Mouse (Mus musculus) midbrain, embryonic 11.5 days (tissue): Measurements from ENCODE around the gene Klhl31. TPM values are rescaled to one million over a fixed set of nuclear protein-coding genes. Genes with fewer than 3 reads are reported as not detected.

Experiments used
- ATAC-seq: fragments of 200-750 bp; cut with Nextera tagmentation; 2 replicates; pipeline ENCODE4 v1.8.0; 2017; ENCODE audit warnings: moderate TSS enrichment, moderate library complexity; ENCODE audit not compliant: low FRiP score
- DNase-seq: peaks from one replicate; pipeline ENCODE4 v3.0.0; 2015; ENCODE audit warnings: low spot score; ENCODE audit errors: missing footprints
- H3K27ac ChIP-seq: fragments of 300-500 bp; sonication (generic); 2 replicates; pipeline ENCODE4 v1.5.1; 2014; ENCODE audit warnings: low read depth, low read length
- H3K27me3 ChIP-seq: fragments of 300-500 bp; sonication (generic); 2 replicates; pipeline ENCODE4 v1.6.1; 2014; ENCODE audit warnings: mild to moderate bottlenecking, low read length, moderate library complexity, mixed read lengths; ENCODE audit not compliant: control insufficient read depth, insufficient read depth
- H3K36me3 ChIP-seq: fragments of 300-500 bp; sonication (generic); 2 replicates; pipeline ENCODE4 v1.6.1; 2014; ENCODE audit warnings: mild to moderate bottlenecking, low read length, moderate library complexity, mixed read lengths; ENCODE audit not compliant: control insufficient read depth, insufficient read depth
- H3K4me1 ChIP-seq: fragments of 300-500 bp; sonication (generic); 2 replicates; pipeline ENCODE4 v1.6.1; 2014; ENCODE audit warnings: low read length; ENCODE audit not compliant: control insufficient read depth, insufficient read depth
- H3K4me2 ChIP-seq: fragments of 300-500 bp; sonication (generic); 2 replicates; pipeline ENCODE4 v1.6.1; 2014; ENCODE audit warnings: mild to moderate bottlenecking, moderate library complexity
- H3K4me3 ChIP-seq: fragments of 300-500 bp; sonication (generic); 2 replicates; pipeline ENCODE4 v1.5.1; 2014; ENCODE audit warnings: low read depth, low read length
- H3K9ac ChIP-seq: fragments of 300-500 bp; sonication (generic); 2 replicates; pipeline ENCODE4 v1.6.1; 2014; ENCODE audit warnings: low read length
- H3K9me3 ChIP-seq: fragments of 300-500 bp; sonication (generic); 2 replicates; pipeline ENCODE4 v1.6.1; 2016; ENCODE audit warnings: low read length; ENCODE audit not compliant: control insufficient read depth
- WGBS: fragments of 180-500 bp; shearing (Covaris S2); extraction: QIAGEN DNeasy Blood & Tissue Kit; methylation state at CpG from one replicate; pipeline ENCODE4 v1.1.7; 2014; 5-methylcytosine and 5-hydroxymethylcytosine counted together
- polyA plus RNA-seq: library from polyadenylated mRNA; unstranded; fragments of >200 nt; fragmentation: Nextera tagmentation; extraction: Ambion mirVana; gene quantifications from 2 replicates; pipeline ENCODE4 v1.2.1, GENCODE M21; 2014

Klhl31 gene
- polyA plus RNA-seq, 1 experiment from 2014 or later, result 0.14 TPM

DNA sequence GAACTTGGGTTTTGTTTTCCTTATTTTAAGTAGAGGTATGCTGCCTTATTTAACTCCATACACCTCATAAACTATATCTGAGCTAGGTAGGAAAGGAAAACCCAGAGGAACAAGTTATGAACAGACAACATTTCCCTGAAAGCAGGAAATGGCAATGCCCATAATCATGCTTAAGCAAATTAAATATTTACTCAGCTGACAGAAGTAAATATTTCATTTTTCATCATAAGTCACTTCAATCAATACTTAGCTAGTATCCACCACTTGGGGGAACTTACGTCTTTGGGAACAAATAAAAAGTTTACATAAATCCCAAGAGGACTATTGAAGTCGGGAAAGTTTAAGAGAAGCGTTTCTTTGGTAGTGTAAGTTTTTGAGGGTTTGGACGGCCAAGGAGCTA lies 67.2 kb downstream of the Klhl31 start:
- H3K9me3 ChIP-seq, result no peaks in the 10 kb centered on the region
- H3K4me1 ChIP-seq, result no peaks in the 10 kb centered on the region
- H3K9ac ChIP-seq, result no peak overlapping the region
- no peaks in the 10 kb centered on the region for H3K36me3 ChIP-seq
- 86% methylated on average over 4 of the region's 4 CpGs for WGBS
- ATAC-seq (no peak), DNase-seq (no peak)
- H3K27ac ChIP-seq, result no peak overlapping the region
- H3K4me2 ChIP-seq, result no peak overlapping the region
- H3K27me3 ChIP-seq, result no peaks in the 10 kb centered on the region
- no peak overlapping the region for H3K4me3 ChIP-seq

DNA sequence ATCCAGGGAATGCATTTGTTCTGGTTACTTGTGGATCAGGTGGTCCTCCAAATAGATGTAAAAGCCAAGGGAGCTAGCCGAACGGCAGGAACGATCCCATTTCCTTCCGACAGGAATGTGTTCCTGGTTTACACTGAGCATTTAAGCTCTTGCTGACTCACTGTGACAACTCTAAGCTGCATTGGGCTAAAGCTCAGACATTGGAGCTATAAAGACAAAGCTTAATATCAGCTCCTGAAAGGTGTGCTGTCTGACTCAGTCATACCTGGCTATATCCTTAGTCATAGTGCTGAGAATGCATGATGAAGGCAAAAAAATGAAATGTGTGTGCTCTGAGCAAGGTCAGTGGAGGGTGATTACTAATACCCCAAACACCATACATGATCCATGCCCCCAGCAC lies 67.8 kb downstream of the Klhl31 start:
- ATAC-seq, result no peak
- Histone ChIP-seq H3K9ac (no peak overlapping the region), H3K4me2 (no peak overlapping the region), H3K9me3 (no peaks in the 10 kb centered on the region), H3K4me3 (no peak overlapping the region), H3K36me3 (no peaks in the 10 kb centered on the region), H3K4me1 (no peaks in the 10 kb centered on the region), H3K27ac (no peak overlapping the region), H3K27me3 (no peaks in the 10 kb centered on the region)
- DNase-seq, result no peak
- WGBS, result 78% methylated on average over 4 of the region's 4 CpGs

DNA sequence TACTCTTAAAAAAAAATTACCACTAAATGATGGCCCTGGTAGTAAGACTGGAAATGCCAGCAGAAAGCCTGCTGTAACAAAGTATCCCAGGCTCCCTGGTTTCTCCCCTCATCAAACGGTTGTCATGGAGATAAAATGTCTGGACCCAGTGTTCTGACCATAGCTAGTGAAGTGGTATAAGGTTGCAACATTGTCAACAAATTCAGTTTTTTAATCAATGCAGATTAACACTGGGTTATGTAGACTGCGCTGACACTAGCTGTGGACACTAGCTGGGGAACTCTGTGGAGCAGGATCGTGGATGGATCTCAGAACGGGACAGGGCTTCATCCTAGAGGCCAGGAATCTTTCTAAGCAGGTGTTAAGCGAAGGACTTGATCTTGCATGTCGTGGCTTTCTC lies 70.2 kb downstream of the Klhl31 start:
- DNase-seq (no peak), ATAC-seq (no peak)
- Histone ChIP-seq H3K4me3 (no peak overlapping the region), H3K9me3 (no peaks in the 10 kb centered on the region), H3K27me3 (no peaks in the 10 kb centered on the region), H3K27ac (no peak overlapping the region), H3K9ac (no peak overlapping the region), H3K4me1 (no peaks in the 10 kb centered on the region), H3K36me3 (no peaks in the 10 kb centered on the region), H3K4me2 (no peak overlapping the region)
- WGBS, result 84% methylated on average over 6 of the region's 6 CpGs

DNA sequence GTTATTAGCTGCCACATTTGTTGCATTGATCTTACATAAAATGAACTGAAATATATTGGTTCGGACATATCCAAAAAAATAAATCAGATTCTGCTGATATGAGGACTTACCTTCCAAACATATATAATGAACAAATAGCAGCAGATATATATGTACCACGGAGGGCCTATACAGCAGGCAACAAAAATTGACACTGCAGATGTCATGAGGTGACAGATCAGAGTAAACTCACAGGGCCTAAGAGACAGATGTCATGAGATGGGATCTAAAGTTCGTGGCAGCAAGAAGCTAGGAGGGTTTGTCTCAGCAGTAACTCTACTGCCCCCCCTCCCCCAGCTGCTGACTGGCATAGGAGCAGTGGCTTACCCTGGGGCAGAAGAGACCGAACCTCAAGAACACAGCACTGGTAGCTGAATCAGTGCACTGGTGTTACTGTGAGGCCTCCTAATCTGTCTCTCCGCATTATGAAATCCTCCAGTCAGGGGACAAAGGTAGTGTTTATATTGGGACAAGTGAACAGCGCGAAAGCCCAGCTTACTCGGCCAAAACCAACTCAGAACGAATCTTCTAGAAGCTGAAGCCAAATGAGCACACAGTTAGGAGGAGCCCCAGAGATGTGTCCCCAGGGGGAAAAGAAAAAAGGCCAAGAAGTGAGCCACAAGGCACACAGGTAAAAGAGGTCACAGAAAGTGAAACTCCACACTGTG lies 71.3 kb downstream of the Klhl31 start:
- ATAC-seq, result no peak
- no peak overlapping the region for H3K4me2 ChIP-seq
- no peaks in the 10 kb centered on the region for H3K4me1 ChIP-seq
- no peak overlapping the region for H3K27ac ChIP-seq
- no peaks in the 10 kb centered on the region for H3K36me3 ChIP-seq
- no peak overlapping the region for H3K4me3 ChIP-seq
- no peaks in the 10 kb centered on the region for H3K9me3 ChIP-seq
- WGBS, result 79% methylated on average over 9 of the region's 9 CpGs
- no peaks in the 10 kb centered on the region for H3K27me3 ChIP-seq
- no peak for DNase-seq
- H3K9ac ChIP-seq, result no peak overlapping the region

GRCm38 (mm10) chr9:77708950-77709349 lies 72.7 kb downstream of the Klhl31 start:
- DNase-seq, result no peak

More at GRCm38 (mm10) chr9:77708950-77709349, 72.7 kb downstream of the Klhl31 start:
- Histone ChIP-seq H3K27ac (no peak overlapping the region), H3K4me2 (no peak overlapping the region), H3K4me3 (no peak overlapping the region), H3K9ac (no peak overlapping the region), H3K4me1 (no peaks in the 10 kb centered on the region), H3K36me3 (no peaks in the 10 kb centered on the region), H3K27me3 (no peaks in the 10 kb centered on the region), H3K9me3 (no peaks in the 10 kb centered on the region)
- ATAC-seq, result no peak
- WGBS, result 79% methylated on average over 5 of the region's 5 CpGs

Other genes starting within 250 kb of the Klhl31 start
- gene Lrrc1, start 91.6 kb upstream of the Klhl31 start, polyA plus RNA-seq, result 5.0 and 6.6 TPM in 2 replicates
- gene Gclc, start 118.0 kb downstream of the Klhl31 start, polyA plus RNA-seq, result 21.0 and 21.6 TPM in 2 replicates